Mouse (Mus musculus): ENCODE results near the gene Smim24.

The Smim24 gene

DNA sequence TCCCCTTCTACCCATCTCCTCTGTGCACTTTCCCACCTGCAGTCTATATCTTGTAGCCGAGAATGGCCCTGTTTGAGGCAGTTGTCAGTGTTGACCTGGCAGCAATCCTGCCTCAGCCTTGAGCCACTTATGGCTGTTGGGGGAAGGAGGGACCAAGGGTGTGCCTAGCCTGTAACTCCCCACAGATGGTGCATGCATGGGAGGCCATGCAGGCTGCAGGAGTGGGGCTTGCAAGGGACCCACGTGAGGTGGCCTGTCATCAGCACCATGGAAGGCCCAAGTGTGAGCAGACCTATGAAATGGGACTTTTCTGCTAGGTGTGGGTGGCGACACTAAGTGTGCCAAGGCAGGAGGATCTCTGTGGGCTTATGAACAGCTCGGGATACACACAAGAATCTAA lies 27.8 kb upstream of the Smim24 start:
- in situ Hi-C loops (cut with MboI, MseI), result no loop called here

DNA sequence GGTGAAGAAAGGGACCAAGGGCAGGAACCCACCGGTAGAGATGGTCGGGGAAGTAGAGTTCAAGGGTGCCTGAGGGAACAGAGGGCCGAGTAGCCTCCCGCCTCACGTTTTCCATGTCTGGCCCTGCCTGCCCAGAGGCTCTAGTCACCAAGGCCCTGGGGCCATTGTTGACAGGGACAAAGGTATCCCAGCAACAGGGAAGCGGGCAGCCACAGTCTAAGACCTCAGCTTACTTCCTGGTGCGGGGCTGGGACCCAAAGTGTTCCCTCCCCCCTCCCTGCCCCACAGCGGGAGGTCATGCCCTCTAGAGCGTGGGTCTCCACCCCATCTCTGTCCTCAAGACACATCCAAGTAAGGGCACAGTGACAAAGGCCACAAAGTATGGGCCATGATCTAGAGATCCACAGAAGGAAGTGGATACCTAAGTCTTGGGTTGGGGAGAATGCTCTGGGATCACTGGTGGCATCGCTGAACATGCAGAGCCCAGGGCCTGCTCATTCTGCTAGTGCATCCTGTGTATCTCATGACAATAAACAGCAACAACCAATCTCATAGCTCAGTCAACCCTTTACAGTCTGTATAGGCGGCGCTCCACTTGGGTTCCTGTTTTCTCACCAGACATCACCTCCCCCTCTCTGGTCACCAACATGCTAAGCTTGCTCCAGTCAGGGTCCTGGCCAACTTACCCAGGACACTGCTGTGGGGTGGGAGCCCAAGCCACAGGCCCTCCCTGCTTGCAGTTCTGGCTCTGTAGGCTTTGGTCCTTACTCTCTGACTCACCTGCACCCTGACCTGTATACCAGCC lies 27.0 kb upstream of the Smim24 start, which contains the start of gene 4930404N11Rik:
Gene 4930404N11Rik, minus strand, starts transcription at position 145 of the 805 bp plus-strand sequence.
- in situ Hi-C loops (cut with MboI, MseI), result no loop called here

DNA sequence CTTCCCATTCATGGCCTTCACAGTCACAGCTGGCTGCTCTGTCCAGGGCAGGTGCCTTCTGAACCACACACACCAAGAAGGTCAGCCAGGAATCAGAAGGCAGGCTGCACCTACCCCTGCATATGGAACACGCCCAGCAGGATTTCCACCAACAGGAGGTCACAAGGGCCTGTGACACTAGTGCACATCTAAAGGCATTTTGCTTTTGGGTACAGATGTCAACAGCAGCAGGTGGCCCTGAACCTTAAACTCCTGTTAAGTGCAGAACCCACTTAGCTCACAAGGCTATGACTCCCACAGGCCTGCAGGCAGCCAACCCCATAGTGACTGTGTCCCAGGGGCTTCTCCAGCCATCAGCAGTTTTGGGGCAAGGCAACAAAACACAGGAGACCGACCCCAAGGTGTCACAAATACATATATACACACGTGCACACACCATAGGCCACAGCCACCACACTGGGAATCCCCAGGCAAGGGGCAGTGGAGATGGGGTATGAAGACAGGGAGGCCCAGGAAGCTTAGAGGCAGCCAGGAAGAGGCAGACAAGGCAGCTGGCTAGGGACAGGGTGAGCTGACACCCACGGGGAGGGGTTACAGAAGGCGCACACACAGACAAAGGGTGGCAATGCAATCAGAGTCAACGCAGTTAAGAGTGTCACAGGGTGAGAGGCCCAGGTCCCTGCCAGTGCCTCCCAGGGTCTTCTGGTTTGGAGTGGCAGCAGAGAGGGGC lies 26.2 kb upstream of the Smim24 start:
- in situ Hi-C loops (cut with MboI, MseI), result no loop called here

DNA sequence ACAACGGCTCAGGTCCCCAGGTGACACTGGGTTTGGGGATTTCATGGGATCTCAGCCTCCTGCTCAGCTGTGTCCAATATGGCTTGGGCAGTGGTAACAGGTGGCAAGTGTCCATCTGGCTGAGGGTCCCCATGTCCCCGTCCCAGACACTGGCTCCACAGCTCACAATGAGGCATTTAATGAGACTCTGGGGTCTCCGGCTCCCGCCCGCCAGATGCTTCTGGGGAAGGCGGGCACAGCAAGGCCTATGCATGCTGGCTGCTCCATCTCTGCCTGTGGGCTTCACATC lies 25.7 kb upstream of the Smim24 start:
- in situ Hi-C loops (cut with MboI, MseI), result no loop called here

DNA sequence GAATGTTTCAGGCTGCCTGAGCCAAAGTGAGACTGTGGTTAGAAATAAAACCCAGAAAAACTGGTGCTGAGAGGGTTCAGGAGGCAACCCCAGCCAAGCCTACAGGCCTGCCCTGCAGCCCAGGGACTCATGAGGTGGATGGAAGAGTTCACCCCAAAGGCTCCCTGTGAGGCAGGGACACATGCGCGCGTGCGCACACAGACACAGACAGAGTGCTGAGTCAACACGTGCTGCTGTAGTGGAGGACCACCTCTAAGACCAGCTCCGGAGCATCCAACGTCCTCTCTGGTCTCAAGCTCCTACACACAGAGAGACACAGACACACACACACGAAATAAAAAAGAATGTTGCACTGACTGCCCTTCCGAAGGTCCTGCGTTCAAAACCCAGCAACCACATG lies 17.5 kb upstream of the Smim24 start:
- in situ Hi-C loops (cut with MboI, MseI), result no loop called here

DNA sequence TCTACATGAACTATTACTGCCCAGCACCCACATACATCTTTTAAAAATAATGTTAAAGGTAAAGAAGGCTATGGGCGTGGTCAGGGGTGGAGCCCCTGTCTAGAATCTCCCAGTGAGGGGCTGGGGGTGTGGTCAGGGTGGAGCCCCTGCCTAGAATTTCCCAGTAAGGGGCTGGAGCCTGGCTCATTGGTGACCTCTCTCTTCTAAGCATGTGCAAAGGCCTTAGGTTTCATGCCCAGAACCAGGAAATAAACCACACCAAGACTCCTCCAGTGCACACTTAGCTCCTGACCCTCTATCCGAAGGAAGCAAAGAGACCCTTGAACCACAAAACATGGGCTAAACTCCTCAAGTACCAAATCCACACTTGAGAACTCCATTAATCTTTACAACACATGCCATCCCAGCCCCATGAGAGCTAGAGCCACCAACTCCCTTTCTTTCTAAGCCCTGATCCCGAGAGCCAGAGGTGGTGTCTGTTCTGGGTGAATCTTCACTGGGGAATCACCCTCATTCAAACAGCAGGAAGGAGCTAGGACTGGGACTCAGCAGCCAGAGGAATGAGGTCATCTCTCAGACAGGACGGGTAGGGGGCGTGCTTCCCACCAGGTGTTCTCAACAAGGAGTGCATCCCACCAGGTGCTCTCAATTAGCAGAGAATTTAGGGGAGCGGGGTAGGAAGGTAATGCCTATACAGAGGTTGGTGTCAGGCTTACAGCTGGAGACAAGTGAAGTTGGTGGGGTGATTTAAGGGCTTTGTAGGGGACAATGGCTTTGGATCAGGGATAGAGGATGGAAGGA lies 16.1 kb upstream of the Smim24 start:
- in situ Hi-C loops (cut with MboI, MseI), result no loop called here

DNA sequence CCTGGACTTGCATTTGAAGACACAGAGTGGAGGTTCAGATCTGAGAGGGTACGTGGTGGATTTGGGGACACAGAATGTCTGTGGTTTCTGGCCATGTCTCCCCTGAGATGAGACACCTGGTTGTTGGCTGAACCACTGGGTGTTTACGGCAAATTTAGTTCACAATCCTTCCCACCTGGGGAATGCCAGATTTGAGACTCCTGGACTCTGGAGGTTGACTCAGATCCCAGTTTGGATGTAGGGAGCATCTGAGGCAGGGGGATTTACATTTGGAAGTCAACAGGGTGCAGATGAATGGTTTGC lies 15.5 kb upstream of the Smim24 start:
- in situ Hi-C loops (cut with MboI, MseI), result no loop called here

DNA sequence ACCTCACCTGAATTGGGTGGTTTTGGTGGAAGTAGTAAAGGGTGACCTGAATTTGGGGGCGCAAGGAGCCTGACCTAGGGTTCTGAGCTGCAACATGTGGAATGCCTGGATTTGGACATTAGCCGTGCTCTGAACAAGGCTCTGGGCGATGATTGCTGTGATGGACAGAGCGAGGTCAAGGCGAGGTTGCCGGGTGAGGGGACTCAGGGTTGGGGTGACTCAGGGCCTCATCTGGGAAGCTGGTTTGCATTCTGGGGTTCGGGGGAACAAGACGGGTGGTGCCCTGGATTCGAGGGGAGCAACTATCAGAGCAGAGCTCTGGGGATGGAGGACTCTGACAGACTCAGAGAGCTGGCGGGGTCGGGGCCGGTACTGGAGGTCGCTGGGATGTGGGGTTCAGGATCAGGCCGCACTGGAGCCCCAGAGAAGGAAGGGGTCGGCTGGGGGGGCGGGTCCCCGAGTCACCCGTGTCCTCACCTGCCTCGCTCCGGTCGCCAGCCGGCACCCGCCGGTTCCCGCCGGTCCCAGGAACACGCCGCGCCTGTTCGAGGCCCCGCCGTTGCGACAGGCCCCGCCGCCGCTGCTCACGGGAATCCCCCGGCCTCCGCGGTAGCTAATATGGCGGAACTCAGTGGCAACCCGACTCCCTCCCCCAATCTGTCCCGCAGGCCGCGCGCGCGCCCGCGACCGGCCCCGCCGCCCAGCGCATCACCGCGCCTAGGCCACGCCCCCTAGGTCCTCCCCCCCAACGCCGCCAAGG lies 14.9 kb upstream of the Smim24 start, which contains the start of gene Fzr1:
Gene Fzr1, minus strand, starts transcription at position 724 of the 760 bp plus-strand sequence.
- in situ Hi-C loops (cut with MboI, MseI), result no loop called here

DNA sequence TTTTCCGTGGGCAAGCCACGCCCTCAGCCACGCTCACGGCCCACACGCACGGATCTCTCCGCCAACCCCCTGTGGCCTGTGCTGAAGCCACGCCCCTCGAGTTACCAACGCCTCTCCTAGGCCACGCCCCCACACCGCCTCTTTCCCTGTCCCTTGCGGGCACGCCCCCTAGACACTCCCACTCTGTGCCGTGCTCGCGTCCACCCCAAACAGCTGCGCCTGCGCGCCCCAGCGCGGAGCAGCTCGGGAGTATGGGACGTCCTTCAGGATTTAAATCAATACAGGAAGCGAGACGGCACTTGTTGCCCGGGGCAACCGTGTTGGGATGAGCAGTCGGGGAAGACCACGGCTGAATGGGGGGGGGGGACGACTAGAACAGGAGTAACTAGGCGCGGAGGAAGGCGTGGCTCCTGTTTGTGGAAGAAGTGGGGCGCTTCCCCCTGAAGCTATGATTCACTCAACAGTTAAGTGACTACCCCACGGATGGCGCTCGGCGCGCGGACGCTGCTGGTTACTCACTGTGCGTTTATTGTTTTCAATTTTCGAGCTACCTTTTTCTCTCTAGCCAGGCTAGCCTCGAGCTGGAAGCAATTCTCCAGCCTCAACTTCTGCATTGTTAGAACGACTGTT lies 14.2 kb upstream of the Smim24 start:
- in situ Hi-C loops (cut with MboI, MseI), result no loop called here

DNA sequence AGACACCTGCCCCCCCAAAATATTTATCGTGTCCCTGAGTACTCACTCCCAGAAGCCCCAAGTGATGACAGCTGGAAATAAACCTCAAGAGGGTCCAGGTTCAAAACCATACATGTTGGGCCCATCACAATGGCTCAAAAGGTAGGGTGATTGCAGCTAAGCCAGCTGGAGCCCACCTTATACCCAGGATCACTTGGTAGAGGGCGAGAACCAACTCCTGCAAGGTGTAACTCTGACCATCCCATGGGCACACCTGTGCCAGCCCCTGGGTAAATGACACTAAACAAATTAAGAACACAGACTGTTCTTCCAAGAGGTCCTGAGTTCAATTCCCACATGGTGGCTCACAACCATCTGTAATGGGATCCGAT lies 13.7 kb upstream of the Smim24 start:
- in situ Hi-C loops (cut with MboI, MseI), result no loop called here

DNA sequence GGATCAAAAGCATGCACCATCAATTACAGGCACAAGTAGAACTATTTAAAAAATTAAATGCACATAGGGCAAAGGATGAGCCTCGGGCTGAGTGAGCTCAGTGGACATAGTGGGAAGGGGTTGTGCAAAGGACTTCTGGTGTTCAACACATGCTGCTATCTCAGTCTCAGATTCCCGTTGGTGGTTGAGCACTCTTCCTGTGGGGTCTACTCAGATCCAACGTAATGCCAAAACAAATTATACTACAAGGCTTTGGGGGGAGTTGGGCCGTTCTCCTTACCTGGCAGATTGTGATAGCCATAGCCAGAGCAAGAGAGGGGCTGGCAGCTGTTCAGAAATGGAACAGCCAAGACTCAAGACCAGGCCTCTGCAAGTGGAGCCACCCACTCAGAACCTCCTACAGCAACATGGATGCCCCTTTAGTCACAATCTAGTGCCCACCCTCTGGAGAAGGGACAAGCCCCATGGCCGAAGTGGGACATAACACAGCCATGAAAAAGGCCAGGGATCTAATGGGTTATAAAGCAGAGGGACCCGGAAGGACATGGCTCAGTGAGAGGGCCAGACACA lies 13.0 kb upstream of the Smim24 start:
- in situ Hi-C loops (cut with MboI, MseI), result no loop called here

DNA sequence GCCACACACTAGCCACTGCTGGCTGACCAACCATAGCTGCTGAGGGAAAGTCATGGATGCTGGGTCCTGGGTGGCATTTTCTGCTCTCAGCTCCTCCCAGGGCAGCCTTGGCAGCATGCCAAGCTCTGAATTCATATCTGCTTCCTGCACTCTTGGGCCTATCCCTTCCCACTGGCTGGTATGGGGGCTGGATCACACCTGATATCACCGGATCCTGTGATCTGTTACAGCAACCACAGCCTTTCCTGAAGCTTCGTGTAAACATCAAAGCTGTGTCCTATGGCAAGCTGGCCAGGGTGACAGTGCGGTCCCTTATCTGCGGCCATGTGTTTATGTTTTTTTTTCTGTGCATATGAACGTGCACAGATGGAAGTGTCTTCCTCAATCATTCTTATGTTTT lies 10.8 kb upstream of the Smim24 start:
- in situ Hi-C loops (cut with MboI, MseI), result no loop called here

DNA sequence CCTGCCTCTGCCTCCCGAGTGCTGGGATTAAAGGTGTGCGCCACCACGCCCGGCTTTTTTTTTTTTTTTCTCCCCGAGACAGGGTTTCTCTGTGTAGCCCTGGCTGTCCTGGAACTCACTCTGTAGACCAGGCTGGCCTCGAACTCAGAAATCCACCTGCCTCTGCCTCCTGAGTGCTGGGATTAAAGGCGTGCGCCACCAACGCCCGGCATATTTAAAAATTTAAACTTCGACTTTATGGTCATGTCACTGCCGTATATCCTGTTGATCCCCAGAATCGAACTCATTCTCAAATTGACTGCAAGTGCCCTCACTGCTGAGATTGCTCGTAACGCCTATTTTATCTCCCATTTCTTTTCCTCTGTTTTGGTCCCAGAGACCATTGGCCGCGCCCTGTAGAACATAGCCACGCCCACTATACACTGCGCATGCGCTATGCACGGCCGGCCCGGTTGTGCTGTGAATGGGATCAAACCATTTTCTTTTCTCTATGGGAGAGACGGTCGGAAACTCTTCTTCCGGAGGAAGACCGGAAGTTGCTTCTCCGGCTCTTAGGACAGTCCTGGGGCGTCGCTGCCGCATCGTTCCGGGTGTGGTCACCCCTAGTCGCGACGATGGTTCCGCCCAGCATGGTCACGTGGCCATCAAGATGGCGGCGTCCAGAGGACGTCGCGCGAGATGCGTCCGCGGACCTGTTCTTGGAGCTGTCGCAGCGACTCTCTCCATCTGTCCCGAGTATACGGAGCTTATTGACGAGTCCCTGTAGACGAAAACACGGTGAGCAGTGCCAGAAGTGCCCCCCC lies 8.8 kb upstream of the Smim24 start, which contains the start of the genes Dohh and Gm48551:
Gene Dohh, plus strand, starts transcription at position 627 of the 803 bp plus-strand sequence.
Gene Gm48551, plus strand, starts transcription at position 665 of the 803 bp plus-strand sequence.
- in situ Hi-C loops (cut with MboI, MseI), result no loop called here

DNA sequence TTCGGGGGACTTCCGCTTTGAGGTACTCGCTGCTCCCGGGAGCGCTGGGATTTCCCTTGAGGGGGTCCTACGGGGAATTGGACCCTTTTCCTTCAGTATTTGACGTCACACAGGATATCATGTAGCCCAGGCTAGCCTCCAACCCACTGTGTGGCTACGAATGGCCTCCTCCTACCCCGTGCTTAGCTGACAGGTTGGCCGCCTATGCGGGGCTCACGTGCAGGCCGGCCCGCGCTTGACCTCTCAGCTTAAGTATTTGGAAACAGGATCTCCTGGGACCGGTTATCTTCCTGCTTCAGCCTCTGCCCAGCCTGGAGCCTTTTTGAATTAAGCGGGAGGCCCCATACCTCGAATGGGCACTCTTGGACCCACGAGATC lies 8.3 kb upstream of the Smim24 start:
- in situ Hi-C loops (cut with MboI, MseI), result no loop called here

DNA sequence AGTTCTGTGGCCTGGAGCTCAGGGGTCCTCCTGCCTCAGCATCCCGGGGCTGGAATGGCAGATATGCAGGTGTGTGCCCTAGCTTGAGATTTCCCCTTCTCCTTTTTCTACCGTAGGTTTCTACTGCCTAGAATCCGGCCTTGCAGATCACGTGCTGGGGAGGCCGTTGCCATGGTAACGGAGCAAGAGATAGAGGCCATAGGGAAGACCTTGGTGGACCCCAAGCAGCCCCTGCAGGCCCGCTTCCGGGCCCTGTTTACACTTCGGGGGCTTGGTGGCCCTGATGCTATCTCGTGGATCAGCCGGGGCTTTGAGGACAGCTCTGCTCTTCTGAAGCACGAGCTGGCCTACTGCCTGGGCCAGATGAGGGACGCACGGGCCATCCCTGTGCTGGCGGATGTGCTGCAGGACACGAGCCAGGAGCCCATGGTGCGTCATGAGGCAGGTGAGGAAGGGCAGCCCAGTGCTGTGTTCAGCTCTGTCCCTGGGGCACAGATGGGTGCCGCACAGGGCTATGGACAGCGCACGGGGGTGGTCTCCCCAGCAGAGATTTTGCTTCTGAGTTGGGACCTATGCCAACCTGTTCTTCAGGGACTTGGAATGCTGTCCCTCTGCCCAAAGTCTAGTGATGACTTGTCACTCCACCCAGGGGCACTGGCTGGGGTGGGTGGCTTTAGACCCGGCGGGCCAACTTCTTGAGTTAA lies 7.1 kb upstream of the Smim24 start:
- in situ Hi-C loops (cut with MboI, MseI), result no loop called here

DNA sequence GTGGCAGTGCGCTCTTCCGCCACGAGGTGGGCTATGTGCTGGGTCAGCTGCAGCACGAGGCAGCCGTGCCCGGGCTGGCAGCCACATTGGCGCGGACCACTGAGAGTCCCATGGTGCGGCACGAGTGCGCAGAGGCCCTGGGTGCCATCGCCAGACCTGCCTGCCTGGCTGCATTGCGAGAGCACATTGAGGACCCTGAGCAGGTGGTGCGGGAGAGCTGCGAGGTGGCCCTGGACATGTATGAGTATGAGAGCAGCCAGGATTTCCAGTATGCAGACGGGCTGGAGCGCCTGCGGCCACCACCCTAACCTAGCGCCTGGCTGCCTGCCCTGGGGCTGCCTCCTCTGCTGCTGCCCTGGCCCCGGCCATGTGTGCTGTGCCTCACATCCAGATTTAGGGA lies 5.1 kb upstream of the Smim24 start:
- in situ Hi-C loops (cut with MboI, MseI), result no loop called here

DNA sequence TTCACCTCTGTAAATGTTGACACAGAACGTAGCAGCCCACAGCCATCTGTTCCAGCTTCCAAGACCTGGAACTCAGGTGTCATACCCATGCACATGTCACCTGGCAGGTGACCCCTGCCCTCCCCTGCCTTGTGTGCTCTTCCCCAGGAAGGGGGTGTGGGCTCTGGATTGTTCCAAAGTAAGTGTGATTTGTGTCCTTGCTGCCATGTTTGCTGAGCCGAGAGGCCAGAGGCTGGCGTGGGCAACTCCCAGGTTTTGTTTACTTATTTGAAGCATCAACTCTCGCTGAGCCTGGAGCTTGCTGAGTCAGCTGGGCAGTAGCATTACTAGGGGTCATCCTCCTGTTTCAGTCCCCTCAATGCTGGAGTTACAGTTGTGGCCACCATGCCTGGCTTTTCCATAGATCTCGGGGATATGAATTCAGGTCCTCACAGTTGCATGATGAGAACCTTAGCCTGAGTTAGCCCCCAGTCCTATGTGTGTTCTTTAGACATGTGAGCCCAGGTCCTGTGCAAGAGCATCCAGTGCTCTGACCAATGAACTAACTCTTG lies 4.3 kb upstream of the Smim24 start, which contains the start of gene Gm48552:
Gene Gm48552, plus strand, starts transcription at position 501 of the 551 bp plus-strand sequence.
- in situ Hi-C loops (cut with MboI, MseI), result no loop called here

DNA sequence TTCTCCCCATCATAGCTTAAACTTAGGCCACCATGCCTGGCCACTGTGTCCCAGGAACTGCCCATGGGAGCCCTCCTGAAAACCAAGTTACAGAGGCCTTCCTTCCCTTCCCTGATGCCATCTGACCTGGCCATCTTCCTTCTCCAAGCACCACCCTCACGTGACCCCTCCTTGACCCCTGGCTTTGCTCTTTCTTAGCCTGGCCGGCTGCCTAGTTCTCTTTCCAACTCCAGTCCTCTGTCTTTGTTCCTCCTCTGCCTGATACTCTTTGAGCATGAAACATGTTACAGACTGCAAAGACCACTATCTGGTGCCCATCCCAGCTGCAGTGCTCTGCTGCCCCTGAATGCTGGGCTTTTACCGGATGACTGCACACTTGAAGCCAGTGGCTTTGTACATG lies 3.5 kb upstream of the Smim24 start:
- in situ Hi-C loops (cut with MboI, MseI), result no loop called here

All from regulatory T cell (primary cell).